Mouse (Mus musculus): Measurements from ENCODE around the gene Fcer1g. TPM values are rescaled to one million over a fixed set of nuclear protein-coding genes. Genes with fewer than 3 reads are reported as not detected.
A peak's percentile ranks its signal among the peaks of the same experiment; 100 is the strongest.

Gene Fcer1g
- polyA plus RNA-seq, 1 experiment: 46.7 TPM

DNA sequence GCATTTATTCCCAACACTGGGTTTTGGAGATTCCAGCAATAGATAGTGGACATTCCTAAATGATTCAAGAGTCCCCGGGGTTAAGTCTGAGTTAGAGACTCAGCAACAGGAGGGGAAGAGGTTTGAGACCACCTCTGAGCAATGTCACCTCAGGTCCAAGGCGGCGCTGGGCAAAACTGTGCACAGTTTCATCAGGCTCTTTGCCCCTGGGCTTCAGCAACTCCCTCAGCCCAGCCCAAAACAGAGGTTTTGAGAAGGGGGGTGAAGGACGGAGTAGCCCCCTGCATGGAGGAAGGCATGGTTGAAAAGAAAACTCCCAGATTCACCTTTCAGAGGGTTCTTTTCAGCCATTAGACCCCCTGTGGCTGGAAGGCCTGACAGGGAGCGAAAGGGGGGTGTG lies 45.6 kb upstream of the Fcer1g start:
- Histone ChIP-seq H3K4me3 (ENCODE audit: low read depth, low read length) (peak overlapping the region; percentile 72), H3K4me1 (ENCODE audit: control insufficient read depth, insufficient read depth, insufficient read length, low read length) (peaks cover 3% of the 10 kb centered on the region; the same call in 1 of the 2 replicates), H3K27ac (ENCODE audit: insufficient read depth, low read depth, low read length) (no peak overlapping the region), H3K27me3 (ENCODE audit: control insufficient read depth, insufficient read depth, low read length) (no peaks in the 10 kb centered on the region), H3K36me3 (ENCODE audit: control insufficient read depth, insufficient read depth, low read length) (peaks cover 40% of the 10 kb centered on the region)
- WGBS: 90% methylated on average over 5 of the region's 5 CpGs
- TF ChIP-seq POLR2A (IDR thresholded peaks at IDR 0.05; ENCODE audit: low read depth, low read length): no peak
- TF ChIP-seq CTCF (IDR thresholded peaks at IDR 0.05; ENCODE audit: extremely low read depth, insufficient read length, insufficient replicate concordance, low read depth, low read length): no peak

DNA sequence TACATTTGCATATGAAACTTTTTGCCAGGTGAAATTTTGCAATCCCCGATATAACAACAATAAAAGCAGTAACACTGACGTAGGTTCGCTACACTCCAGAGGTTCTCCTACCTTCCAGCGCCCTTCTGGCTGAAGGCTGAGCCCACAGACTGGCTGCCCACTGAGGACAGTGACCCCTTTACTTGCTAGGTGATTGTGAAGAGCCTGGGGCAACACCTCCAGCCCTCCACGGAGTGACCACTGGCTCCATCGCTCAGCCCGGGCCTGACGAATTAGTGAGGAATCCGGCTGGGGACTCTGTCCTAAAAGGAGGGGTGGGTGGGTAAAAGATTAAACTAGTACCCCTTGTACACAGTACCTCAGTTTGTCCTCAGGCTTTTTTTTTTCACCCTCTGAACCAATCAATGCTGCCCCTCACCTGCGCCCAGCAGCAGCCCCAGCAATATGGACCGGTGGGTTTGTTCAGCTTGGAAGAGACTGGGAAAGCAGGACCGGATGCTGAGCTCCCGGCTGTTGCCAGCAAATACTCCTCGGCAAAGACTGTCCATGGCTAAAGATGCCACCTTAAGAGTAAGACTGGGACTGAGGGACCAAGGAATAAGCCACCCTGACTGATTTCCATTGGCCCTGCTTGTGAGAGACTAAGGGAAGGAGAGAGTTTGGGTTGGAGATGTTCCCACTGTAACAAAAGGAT lies 45.0 kb upstream of the Fcer1g start:
- Histone ChIP-seq H3K27ac (ENCODE audit: insufficient read depth, low read depth, low read length) (no peak overlapping the region), H3K36me3 (ENCODE audit: control insufficient read depth, insufficient read depth, low read length) (peaks cover 40% of the 10 kb centered on the region), H3K4me1 (ENCODE audit: control insufficient read depth, insufficient read depth, insufficient read length, low read length) (peaks cover 3% of the 10 kb centered on the region; the same call in 1 of the 2 replicates), H3K27me3 (ENCODE audit: control insufficient read depth, insufficient read depth, low read length) (no peaks in the 10 kb centered on the region), H3K4me3 (ENCODE audit: low read depth, low read length) (no peak overlapping the region)
- TF ChIP-seq CTCF (IDR thresholded peaks at IDR 0.05; ENCODE audit: extremely low read depth, insufficient read length, insufficient replicate concordance, low read depth, low read length) (no peak), POLR2A (IDR thresholded peaks at IDR 0.05; ENCODE audit: low read depth, low read length) (no peak)
- WGBS: 89% methylated on average over 14 of the region's 14 CpGs

DNA sequence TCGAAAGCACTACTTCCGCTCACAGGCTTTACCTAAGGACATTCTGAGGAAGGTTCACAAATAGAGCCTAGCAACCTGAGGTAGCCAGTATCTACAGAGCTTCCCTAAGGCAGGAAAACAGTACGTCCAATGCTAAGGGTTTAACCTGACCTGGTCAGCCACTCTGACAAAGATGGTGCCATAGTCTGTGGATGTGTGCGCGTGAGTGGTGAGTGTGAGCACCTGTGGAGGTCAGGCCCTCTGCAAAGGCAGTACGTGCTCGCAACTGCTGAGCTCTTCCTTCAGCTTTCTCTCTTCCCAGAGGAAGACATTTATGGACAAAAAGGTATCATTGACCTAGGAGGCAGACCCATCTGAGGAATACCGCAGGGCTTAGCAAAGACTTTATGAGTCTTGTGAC lies 44.3 kb upstream of the Fcer1g start:
- H3K4me3 ChIP-seq (ENCODE audit: low read depth, low read length): no peak overlapping the region
- no peaks in the 10 kb centered on the region for H3K27me3 ChIP-seq (ENCODE audit: control insufficient read depth, insufficient read depth, low read length)
- H3K4me1 ChIP-seq (ENCODE audit: control insufficient read depth, insufficient read depth, insufficient read length, low read length): peaks cover 3% of the 10 kb centered on the region; the same call in 1 of the 2 replicates
- no peak overlapping the region for H3K27ac ChIP-seq (ENCODE audit: insufficient read depth, low read depth, low read length)
- WGBS: 96% methylated on average over 8 of the region's 8 CpGs
- peaks cover 46% of the 10 kb centered on the region for H3K36me3 ChIP-seq (ENCODE audit: control insufficient read depth, insufficient read depth, low read length)
- TF ChIP-seq CTCF (IDR thresholded peaks at IDR 0.05; ENCODE audit: extremely low read depth, insufficient read length, insufficient replicate concordance, low read depth, low read length) (no peak), POLR2A (IDR thresholded peaks at IDR 0.05; ENCODE audit: low read depth, low read length) (no peak)

GRCm38 (mm10) chr1:171277736-171278135 lies 43.6 kb upstream of the Fcer1g start:
- H3K36me3 ChIP-seq (ENCODE audit: control insufficient read depth, insufficient read depth, low read length): peaks cover 50% of the 10 kb centered on the region
- peaks cover 3% of the 10 kb centered on the region; the same call in 1 of the 2 replicates for H3K4me1 ChIP-seq (ENCODE audit: control insufficient read depth, insufficient read depth, insufficient read length, low read length)
- WGBS: 83% methylated on average over 10 of the region's 10 CpGs

DNA sequence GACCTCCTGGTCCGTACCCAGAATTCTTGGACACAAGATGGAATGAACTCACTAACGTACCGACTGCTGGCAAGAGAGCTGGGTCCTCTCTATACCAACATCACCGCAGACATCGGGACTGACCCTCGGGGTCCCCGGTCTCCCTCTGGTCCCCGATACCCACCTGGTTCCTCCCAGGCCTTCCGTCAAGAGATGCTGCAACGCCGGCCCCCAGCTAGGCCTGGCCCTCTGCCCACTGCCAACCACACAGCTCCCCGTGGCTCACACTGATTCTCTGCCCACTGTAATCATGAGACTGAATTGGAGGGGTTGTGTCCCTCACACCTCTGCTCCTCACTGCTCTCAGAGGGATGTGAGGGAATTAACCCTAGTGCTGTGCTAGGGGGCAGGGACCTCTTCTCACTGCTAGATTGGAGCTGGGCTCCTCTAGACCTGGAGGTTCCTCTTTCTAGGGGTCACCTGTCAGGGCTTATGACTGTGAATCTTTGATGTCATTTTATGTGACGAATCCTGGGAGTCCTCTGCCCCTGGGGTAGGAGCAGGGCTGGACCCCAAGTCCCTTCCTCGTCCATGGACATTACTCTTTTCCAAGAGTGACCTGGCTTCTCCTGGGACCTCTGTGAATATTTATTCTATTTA lies 42.1 kb upstream of the Fcer1g start:
- Histone ChIP-seq H3K27ac (ENCODE audit: insufficient read depth, low read depth, low read length) (no peak overlapping the region), H3K36me3 (ENCODE audit: control insufficient read depth, insufficient read depth, low read length) (peaks cover 54% of the 10 kb centered on the region), H3K4me1 (ENCODE audit: control insufficient read depth, insufficient read depth, insufficient read length, low read length) (peaks cover 9% of the 10 kb centered on the region), H3K27me3 (ENCODE audit: control insufficient read depth, insufficient read depth, low read length) (no peaks in the 10 kb centered on the region), H3K4me3 (ENCODE audit: low read depth, low read length) (no peak overlapping the region)
- TF ChIP-seq CTCF (IDR thresholded peaks at IDR 0.05; ENCODE audit: extremely low read depth, insufficient read length, insufficient replicate concordance, low read depth, low read length) (no peak), POLR2A (IDR thresholded peaks at IDR 0.05; ENCODE audit: low read depth, low read length) (no peak)
- WGBS: 91% methylated on average over 14 of the region's 14 CpGs

More at GRCm38 (mm10) chr1:171277736-171278135, 43.6 kb upstream of the Fcer1g start:
- TF ChIP-seq CTCF (IDR thresholded peaks at IDR 0.05; ENCODE audit: extremely low read depth, insufficient read length, insufficient replicate concordance, low read depth, low read length): no peak
- TF ChIP-seq POLR2A (IDR thresholded peaks at IDR 0.05; ENCODE audit: low read depth, low read length): no peak
- H3K27me3 ChIP-seq (ENCODE audit: control insufficient read depth, insufficient read depth, low read length): no peaks in the 10 kb centered on the region
- H3K27ac ChIP-seq (ENCODE audit: insufficient read depth, low read depth, low read length): no peak overlapping the region
- no peak overlapping the region for H3K4me3 ChIP-seq (ENCODE audit: low read depth, low read length)

DNA sequence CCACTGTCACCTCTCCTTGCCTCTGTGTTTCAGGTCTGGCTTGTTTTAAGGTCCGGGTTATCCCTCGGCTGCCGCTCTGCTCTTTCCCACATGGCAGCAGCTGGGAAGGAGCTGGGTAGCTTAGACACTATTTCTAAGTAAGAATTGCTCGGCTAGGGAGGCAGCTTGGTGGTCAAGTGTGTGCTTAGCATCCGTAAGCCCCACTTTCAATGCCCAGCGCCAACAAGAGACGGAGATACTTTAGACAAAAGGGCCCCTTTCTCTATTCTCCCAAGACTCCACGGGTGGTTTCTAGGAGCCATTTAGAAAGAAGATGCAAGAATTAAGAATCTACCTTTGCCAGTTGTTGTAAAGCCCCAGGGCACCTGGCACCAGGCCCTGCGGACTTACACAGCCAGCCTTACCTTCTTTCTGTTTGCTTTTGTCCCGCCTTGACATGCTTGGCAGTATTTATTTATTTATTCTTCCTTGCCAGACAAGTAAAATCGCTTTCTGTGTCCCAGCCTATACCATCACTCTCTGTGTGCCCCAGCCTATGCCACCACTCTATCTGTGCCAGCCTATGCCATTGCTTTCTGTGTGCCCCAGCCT lies 41.1 kb upstream of the Fcer1g start:
- no peak overlapping the region for H3K27ac ChIP-seq (ENCODE audit: insufficient read depth, low read depth, low read length)
- peaks cover 54% of the 10 kb centered on the region for H3K36me3 ChIP-seq (ENCODE audit: control insufficient read depth, insufficient read depth, low read length)
- TF ChIP-seq CTCF (IDR thresholded peaks at IDR 0.05; ENCODE audit: extremely low read depth, insufficient read length, insufficient replicate concordance, low read depth, low read length) (no peak), POLR2A (IDR thresholded peaks at IDR 0.05; ENCODE audit: low read depth, low read length) (no peak)
- 70% methylated on average over 11 of the region's 11 CpGs for WGBS
- H3K4me1 ChIP-seq (ENCODE audit: control insufficient read depth, insufficient read depth, insufficient read length, low read length): peaks cover 7% of the 10 kb centered on the region
- no peaks in the 10 kb centered on the region for H3K27me3 ChIP-seq (ENCODE audit: control insufficient read depth, insufficient read depth, low read length)
- no peak overlapping the region for H3K4me3 ChIP-seq (ENCODE audit: low read depth, low read length)

DNA sequence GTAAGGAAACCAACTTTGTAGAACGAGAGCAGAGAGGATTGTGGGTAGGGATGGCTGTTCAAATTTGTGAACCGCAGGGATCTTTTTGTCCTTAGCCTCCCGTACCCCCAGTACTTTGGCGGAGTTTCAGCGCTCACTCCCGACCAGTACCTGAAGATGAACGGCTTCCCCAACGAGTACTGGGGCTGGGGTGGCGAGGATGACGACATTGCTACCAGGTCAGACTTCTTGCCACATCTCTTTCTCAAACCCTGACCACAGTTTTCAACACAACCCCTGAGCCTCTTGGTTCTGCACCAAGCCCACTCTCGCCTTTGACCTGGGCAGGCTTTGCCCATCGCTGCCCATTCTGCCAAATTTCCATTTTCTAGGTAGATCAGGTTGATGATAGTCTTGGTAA lies 40.0 kb upstream of the Fcer1g start:
- Histone ChIP-seq H3K4me3 (ENCODE audit: low read depth, low read length) (no peak overlapping the region), H3K27me3 (ENCODE audit: control insufficient read depth, insufficient read depth, low read length) (no peaks in the 10 kb centered on the region), H3K4me1 (ENCODE audit: control insufficient read depth, insufficient read depth, insufficient read length, low read length) (peaks cover 6% of the 10 kb centered on the region), H3K36me3 (ENCODE audit: control insufficient read depth, insufficient read depth, low read length) (peaks cover 54% of the 10 kb centered on the region), H3K27ac (ENCODE audit: insufficient read depth, low read depth, low read length) (no peak overlapping the region)
- 91% methylated on average over 12 of the region's 12 CpGs for WGBS
- no peak for TF ChIP-seq CTCF (IDR thresholded peaks at IDR 0.05; ENCODE audit: extremely low read depth, insufficient read length, insufficient replicate concordance, low read depth, low read length)
- no peak for TF ChIP-seq POLR2A (IDR thresholded peaks at IDR 0.05; ENCODE audit: low read depth, low read length)
